Mouse (Mus musculus): ENCODE data around the gene Suv39h1. TPM values are rescaled to one million over a fixed set of nuclear protein-coding genes. Genes with fewer than 3 reads are reported as not detected.
"Not testable (repeated sequence)": the region's sequence is repeated elsewhere in the genome, so short reads cannot be mapped to it uniquely, and the experiment has no call there.

Suv39h1 gene
- polyA plus RNA-seq, 1 experiment from 2014 or later, result 28.9 TPM

DNA sequence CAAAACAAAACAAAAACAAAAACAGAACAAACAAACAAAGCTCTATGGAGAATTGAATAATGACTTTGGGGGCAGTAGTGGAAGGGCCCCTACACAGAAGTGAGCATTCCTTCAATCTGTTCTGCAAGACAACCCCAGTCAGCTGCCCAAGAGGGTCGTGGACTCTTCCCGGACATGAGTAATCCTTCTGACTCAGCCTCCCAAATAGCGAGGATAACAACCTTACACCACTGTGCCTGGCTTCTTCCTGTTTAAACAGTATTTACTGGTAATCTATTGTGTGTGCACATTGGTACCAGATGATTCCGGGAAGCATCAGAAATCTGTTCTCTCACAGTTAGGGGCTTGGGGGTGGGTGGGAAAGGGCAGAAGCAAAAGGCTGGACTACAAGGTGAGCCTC lies 47.7 kb downstream of the Suv39h1 start:
- no peak overlapping the region for H3K4me2 ChIP-seq (ENCODE audit: low read length)
- H3K27ac ChIP-seq (replicated peaks in 1 of 2; ENCODE audit: control insufficient read depth in 1 of 2, insufficient read depth in 1 of 2, low read depth in 2 of 2, low read length in 2 of 2), result no peak overlapping the region
- no peak for ATAC-seq (ENCODE audit: insufficient number of reproducible peaks, insufficient read depth, low FRiP score, low read depth)
- H3K9me3 ChIP-seq (ENCODE audit: control insufficient read depth, low read length), result no peaks in the 10 kb centered on the region
- no peaks in the 10 kb centered on the region for H3K27me3 ChIP-seq (ENCODE audit: control insufficient read depth, insufficient read depth, low read length)
- H3K4me3 ChIP-seq (ENCODE audit: control insufficient read depth in 1 of 2, insufficient read depth in 1 of 2, low read depth in 1 of 2, low read length in 2 of 2), result no peak overlapping the region
- WGBS, result 57% methylated on average over 4 of the region's 4 CpGs
- no peak overlapping the region for H3K9ac ChIP-seq (ENCODE audit: low read length)
- H3K36me3 ChIP-seq (ENCODE audit: control insufficient read depth, insufficient read depth, low read length), result no peaks in the 10 kb centered on the region
- H3K4me1 ChIP-seq (ENCODE audit: control insufficient read depth in 2 of 2, insufficient read depth in 2 of 2, low read length in 2 of 2), result no peaks in the 10 kb centered on the region; a peak in 1 of 4 replicates

DNA sequence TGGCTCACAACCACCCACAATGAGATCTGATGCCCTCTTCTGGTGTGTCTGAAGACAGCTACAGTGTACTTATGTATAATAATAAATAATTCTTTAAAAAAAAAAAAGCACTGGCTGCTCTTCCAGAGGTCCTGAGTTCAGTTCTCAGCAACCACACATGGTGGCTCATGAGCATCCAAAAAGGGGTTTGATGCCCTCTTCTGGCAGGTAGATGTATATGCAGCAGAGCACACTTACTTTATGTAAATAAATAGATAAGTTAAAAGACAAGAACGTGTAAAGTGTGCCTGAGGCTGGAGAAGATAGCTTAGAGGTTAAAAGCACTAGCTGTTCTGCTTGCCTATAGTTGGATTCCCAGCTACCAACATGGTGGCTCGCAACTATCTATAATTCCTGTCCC lies 49.8 kb downstream of the Suv39h1 start:
- no peaks in the 10 kb centered on the region for H3K36me3 ChIP-seq (ENCODE audit: control insufficient read depth, insufficient read depth, low read length)
- WGBS, result 57% methylated on average over 2 of the region's 2 CpGs
- no peaks in the 10 kb centered on the region for H3K27me3 ChIP-seq (ENCODE audit: control insufficient read depth, insufficient read depth, low read length)
- no peak overlapping the region for H3K9ac ChIP-seq (ENCODE audit: low read length)
- no peak for ATAC-seq (ENCODE audit: insufficient number of reproducible peaks, insufficient read depth, low FRiP score, low read depth)
- no peaks in the 10 kb centered on the region; a peak in 1 of 4 replicates for H3K4me1 ChIP-seq (ENCODE audit: control insufficient read depth in 2 of 2, insufficient read depth in 2 of 2, low read length in 2 of 2)
- H3K4me3 ChIP-seq (ENCODE audit: control insufficient read depth in 1 of 2, insufficient read depth in 1 of 2, low read depth in 1 of 2, low read length in 2 of 2), result no peak overlapping the region
- no peaks in the 10 kb centered on the region for H3K9me3 ChIP-seq (ENCODE audit: control insufficient read depth, low read length)
- no peak overlapping the region for H3K27ac ChIP-seq (replicated peaks in 1 of 2; ENCODE audit: control insufficient read depth in 1 of 2, insufficient read depth in 1 of 2, low read depth in 2 of 2, low read length in 2 of 2)
- no peak overlapping the region for H3K4me2 ChIP-seq (ENCODE audit: low read length)

DNA sequence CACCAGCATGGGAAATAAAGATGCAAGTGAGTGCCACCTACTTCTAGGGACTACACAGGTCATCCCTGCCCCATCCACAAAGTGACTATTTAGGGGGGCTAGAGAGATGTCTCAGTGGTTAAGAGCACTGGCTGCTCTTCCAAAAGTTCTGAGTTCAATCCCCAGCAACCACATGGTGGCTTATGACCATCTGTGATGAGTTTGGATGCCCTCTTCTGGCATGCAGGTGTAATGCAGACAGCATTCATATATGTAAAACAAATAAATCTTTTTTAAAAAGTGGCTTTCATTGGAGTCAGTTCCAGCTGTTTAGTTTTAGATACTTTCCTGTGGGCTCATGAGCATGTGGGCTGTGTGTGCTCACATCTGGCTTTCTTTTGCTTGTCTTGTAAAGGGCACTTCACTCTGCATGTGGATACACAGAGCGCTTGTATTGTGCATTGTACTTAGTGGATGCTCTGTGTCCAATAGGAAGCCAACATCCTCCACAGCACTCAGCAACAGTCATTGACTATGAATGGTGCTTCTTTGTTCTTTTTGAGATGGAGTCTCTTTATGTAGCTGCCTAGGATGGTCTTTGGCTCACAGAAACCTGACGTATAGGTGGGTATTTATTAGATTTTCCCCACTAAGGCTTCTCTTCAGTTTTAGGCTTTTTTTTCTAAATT lies 54.3 kb downstream of the Suv39h1 start:
- Histone ChIP-seq H3K4me2 (ENCODE audit: low read length) (no peak overlapping the region), H3K9me3 (ENCODE audit: control insufficient read depth, low read length) (no peaks in the 10 kb centered on the region), H3K27me3 (ENCODE audit: control insufficient read depth, insufficient read depth, low read length) (no peaks in the 10 kb centered on the region), H3K36me3 (ENCODE audit: control insufficient read depth, insufficient read depth, low read length) (no peaks in the 10 kb centered on the region), H3K27ac (replicated peaks in 1 of 2; ENCODE audit: control insufficient read depth in 1 of 2, insufficient read depth in 1 of 2, low read depth in 2 of 2, low read length in 2 of 2) (no peak overlapping the region), H3K9ac (ENCODE audit: low read length) (no peak overlapping the region), H3K4me1 (ENCODE audit: control insufficient read depth in 2 of 2, insufficient read depth in 2 of 2, low read length in 2 of 2) (no peaks in the 10 kb centered on the region), H3K4me3 (ENCODE audit: control insufficient read depth in 1 of 2, insufficient read depth in 1 of 2, low read depth in 1 of 2, low read length in 2 of 2) (no peak overlapping the region)
- WGBS, result 93% methylated on average over 2 of the region's 2 CpGs
- no peak for ATAC-seq (ENCODE audit: insufficient number of reproducible peaks, insufficient read depth, low FRiP score, low read depth)

DNA sequence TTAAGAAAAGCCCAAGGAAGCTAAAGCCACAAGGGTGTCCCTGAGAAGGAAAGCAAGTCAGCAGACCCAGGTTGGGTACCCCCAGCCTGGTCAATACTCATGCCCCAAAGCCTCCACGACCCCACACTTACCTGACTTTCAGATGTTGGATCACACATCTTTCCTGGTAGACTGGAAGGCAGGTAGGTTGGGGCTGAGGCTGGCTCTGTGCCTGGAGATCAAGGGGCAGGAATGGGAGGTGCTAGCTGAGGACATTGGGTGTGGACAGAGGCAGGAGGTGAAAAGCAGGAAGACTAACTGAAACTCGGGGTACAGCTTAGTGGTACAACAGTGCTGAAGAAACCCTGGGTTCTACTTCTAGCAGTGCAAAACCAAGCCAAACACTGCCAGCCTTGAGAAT lies 56.3 kb downstream of the Suv39h1 start, which contains the start of gene Glod5:
Glod5 (minus strand) TSS at position 207 of the 400 bp plus-strand sequence.
- H3K27me3 ChIP-seq (ENCODE audit: control insufficient read depth, insufficient read depth, low read length), result no peaks in the 10 kb centered on the region
- no peak within 1 kb of the TSS for H3K9ac ChIP-seq (ENCODE audit: low read length)
- H3K27ac ChIP-seq (replicated peaks in 1 of 2; ENCODE audit: control insufficient read depth in 1 of 2, insufficient read depth in 1 of 2, low read depth in 2 of 2, low read length in 2 of 2), result no peak within 1 kb of the TSS
- no peaks in the 10 kb centered on the region for H3K4me1 ChIP-seq (ENCODE audit: control insufficient read depth in 2 of 2, insufficient read depth in 2 of 2, low read length in 2 of 2)
- WGBS, result 66% methylated on average over 2 of the region's 2 CpGs
- ATAC-seq (ENCODE audit: insufficient number of reproducible peaks, insufficient read depth, low FRiP score, low read depth), result no peak
- H3K9me3 ChIP-seq (ENCODE audit: control insufficient read depth, low read length), result no peaks in the 10 kb centered on the region
- H3K4me3 ChIP-seq (ENCODE audit: control insufficient read depth in 1 of 2, insufficient read depth in 1 of 2, low read depth in 1 of 2, low read length in 2 of 2), result no peak within 1 kb of the TSS
- H3K4me2 ChIP-seq (ENCODE audit: low read length), result no peak within 1 kb of the TSS
- H3K36me3 ChIP-seq (ENCODE audit: control insufficient read depth, insufficient read depth, low read length), result no peaks in the 10 kb centered on the region

DNA sequence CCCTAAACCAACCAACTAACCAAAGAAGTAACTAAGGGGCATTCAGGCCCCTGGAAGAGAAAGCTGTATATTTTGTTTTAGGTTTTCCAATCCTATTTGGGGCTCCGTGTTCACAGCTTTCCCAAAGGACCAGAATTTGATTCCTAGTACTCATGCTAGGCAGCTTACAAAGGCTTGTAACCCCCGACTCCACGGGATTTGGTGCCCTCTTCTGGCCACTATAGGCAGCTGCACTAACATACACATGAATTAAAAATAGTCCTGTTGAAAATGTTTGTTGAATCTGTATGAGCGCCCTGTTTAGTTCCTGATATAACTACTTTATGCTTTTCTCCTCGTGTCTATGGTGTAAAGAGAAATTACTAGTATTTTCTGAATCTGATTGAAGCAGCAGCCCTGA lies 57.4 kb downstream of the Suv39h1 start:
- H3K9me3 ChIP-seq (ENCODE audit: control insufficient read depth, low read length), result no peaks in the 10 kb centered on the region
- no peak overlapping the region for H3K27ac ChIP-seq (replicated peaks in 1 of 2; ENCODE audit: control insufficient read depth in 1 of 2, insufficient read depth in 1 of 2, low read depth in 2 of 2, low read length in 2 of 2)
- H3K27me3 ChIP-seq (ENCODE audit: control insufficient read depth, insufficient read depth, low read length), result no peaks in the 10 kb centered on the region
- H3K4me3 ChIP-seq (ENCODE audit: control insufficient read depth in 1 of 2, insufficient read depth in 1 of 2, low read depth in 1 of 2, low read length in 2 of 2), result no peak overlapping the region
- ATAC-seq (ENCODE audit: insufficient number of reproducible peaks, insufficient read depth, low FRiP score, low read depth), result no peak
- H3K4me1 ChIP-seq (ENCODE audit: control insufficient read depth in 2 of 2, insufficient read depth in 2 of 2, low read length in 2 of 2), result no peaks in the 10 kb centered on the region
- no peak overlapping the region for H3K9ac ChIP-seq (ENCODE audit: low read length)
- H3K4me2 ChIP-seq (ENCODE audit: low read length), result no peak overlapping the region
- H3K36me3 ChIP-seq (ENCODE audit: control insufficient read depth, insufficient read depth, low read length), result no peaks in the 10 kb centered on the region
- 12% methylated on average over 5 of the region's 5 CpGs for WGBS

DNA sequence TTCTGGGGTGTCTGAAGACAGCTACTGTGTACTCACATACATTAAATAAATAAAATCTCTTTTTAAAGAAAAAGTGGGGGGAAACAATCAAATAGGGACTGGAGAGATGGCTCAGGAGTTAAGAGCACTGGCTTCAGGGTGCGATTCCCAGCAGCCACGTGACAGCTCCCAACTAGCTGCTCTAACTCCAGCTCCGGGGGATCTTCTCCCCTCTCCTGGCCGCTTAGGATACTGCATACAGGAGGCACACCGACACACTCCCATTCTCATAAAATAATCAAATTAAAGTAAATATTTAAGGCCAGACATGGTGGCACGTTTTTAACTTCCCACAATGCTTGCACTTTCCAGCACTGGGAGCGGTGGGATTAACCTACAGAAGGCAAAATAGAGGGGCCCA lies 58.9 kb downstream of the Suv39h1 start:
- H3K9ac ChIP-seq (ENCODE audit: low read length); H3K4me3 ChIP-seq (ENCODE audit: control insufficient read depth in 1 of 2, insufficient read depth in 1 of 2, low read depth in 1 of 2, low read length in 2 of 2); H3K27ac ChIP-seq (replicated peaks in 1 of 2; ENCODE audit: control insufficient read depth in 1 of 2, insufficient read depth in 1 of 2, low read depth in 2 of 2, low read length in 2 of 2); H3K27me3 ChIP-seq (ENCODE audit: control insufficient read depth, insufficient read depth, low read length); H3K36me3 ChIP-seq (ENCODE audit: control insufficient read depth, insufficient read depth, low read length); H3K9me3 ChIP-seq (ENCODE audit: control insufficient read depth, low read length); ATAC-seq (ENCODE audit: insufficient number of reproducible peaks, insufficient read depth, low FRiP score, low read depth); H3K4me1 ChIP-seq (ENCODE audit: control insufficient read depth in 2 of 2, insufficient read depth in 2 of 2, low read length in 2 of 2); H3K4me2 ChIP-seq (ENCODE audit: low read length): not testable (repeated sequence)
- 22% methylated on average over 7 of the region's 7 CpGs for WGBS

DNA sequence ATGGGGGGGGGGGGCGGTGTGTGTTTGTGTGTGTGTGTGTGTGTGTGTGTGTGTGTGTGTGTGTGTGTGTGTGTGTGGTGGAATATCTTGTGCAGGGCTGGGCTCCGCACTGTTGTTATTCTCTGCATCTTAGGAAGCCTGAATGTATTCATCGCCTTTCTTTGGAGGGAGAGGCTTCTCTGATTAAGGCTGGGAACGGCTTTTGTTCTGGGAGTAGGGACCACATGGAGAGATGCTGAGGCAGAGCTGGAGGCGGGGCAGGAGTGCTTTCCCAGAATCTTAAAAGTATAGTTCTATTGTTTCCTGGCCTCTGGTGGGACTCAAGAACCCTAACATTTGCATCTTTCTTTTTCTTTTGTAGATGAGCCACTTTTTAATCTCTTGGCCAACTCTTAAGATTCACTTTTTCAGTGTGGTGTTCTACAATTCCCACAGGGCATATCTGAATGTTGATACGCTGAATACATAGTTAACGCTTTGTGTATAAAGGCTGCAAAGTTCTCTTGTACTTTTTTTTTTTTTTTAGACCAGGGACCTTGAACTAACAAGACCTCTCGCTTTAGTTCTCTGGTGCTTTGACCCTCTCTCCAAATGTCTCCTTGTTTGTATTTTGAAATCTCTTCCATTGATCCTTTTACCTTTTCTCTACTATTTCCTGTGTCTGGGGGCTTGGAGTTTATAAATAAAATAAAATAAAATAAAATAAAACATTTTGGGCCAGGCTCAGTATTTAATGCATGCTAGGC lies 60.8 kb downstream of the Suv39h1 start:
- no peak for ATAC-seq (ENCODE audit: insufficient number of reproducible peaks, insufficient read depth, low FRiP score, low read depth)
- Histone ChIP-seq H3K4me1 (ENCODE audit: control insufficient read depth in 2 of 2, insufficient read depth in 2 of 2, low read length in 2 of 2) (no peaks in the 10 kb centered on the region), H3K27me3 (ENCODE audit: control insufficient read depth, insufficient read depth, low read length) (no peaks in the 10 kb centered on the region), H3K9me3 (ENCODE audit: control insufficient read depth, low read length) (no peaks in the 10 kb centered on the region), H3K27ac (replicated peaks in 1 of 2; ENCODE audit: control insufficient read depth in 1 of 2, insufficient read depth in 1 of 2, low read depth in 2 of 2, low read length in 2 of 2) (no peak overlapping the region), H3K9ac (ENCODE audit: low read length) (no peak overlapping the region), H3K4me2 (ENCODE audit: low read length) (no peak overlapping the region), H3K36me3 (ENCODE audit: control insufficient read depth, insufficient read depth, low read length) (no peaks in the 10 kb centered on the region), H3K4me3 (ENCODE audit: control insufficient read depth in 1 of 2, insufficient read depth in 1 of 2, low read depth in 1 of 2, low read length in 2 of 2) (no peak overlapping the region)
- 37% methylated on average over 7 of the region's 8 CpGs for WGBS

All from heart, embryonic 14.5 days (tissue).